Mouse (Mus musculus) embryonic facial prominence, embryonic 13.5 days (tissue): ENCODE data around the gene Rccd1. TPM values are rescaled to one million over a fixed set of nuclear protein-coding genes. Genes with fewer than 3 reads are reported as not detected.

Source experiments
- ATAC-seq: fragments of 200-750 bp; cut with Nextera tagmentation; 2 replicates; pipeline ENCODE4 v1.8.0; 2017; ENCODE audit warnings: low read depth; ENCODE audit not compliant: insufficient number of reproducible peaks, insufficient read depth, low FRiP score, low TSS enrichment
- H3K27ac ChIP-seq: fragments of 300-500 bp; sonication (generic); 2 replicates; pipeline ENCODE4 v1.5.1; 2015; ENCODE audit warnings: moderate library complexity, mild to moderate bottlenecking, inconsistent platforms
- H3K27me3 ChIP-seq: fragments of 300-500 bp; sonication (generic); 2 replicates; pipeline ENCODE4 v1.6.1; 2015; ENCODE audit warnings: mild to moderate bottlenecking, inconsistent platforms
- H3K36me3 ChIP-seq: fragments of 300-500 bp; sonication (generic); 2 replicates; pipeline ENCODE4 v1.6.1; 2015; ENCODE audit warnings: mild to moderate bottlenecking, inconsistent platforms
- H3K4me1 ChIP-seq: fragments of 300-500 bp; sonication (generic); 2 replicates; pipeline ENCODE4 v1.6.1; 2015; ENCODE audit warnings: inconsistent platforms
- H3K4me2 ChIP-seq: fragments of 300-500 bp; sonication (generic); 2 replicates; pipeline ENCODE4 v1.6.1; 2015; ENCODE audit warnings: moderate library complexity, mild to moderate bottlenecking, inconsistent platforms
- H3K4me3 ChIP-seq: fragments of 300-500 bp; sonication (generic); 2 replicates; pipeline ENCODE4 v1.5.1; 2015; ENCODE audit warnings: mild to moderate bottlenecking, inconsistent platforms
- H3K9ac ChIP-seq: fragments of 300-500 bp; sonication (generic); 2 replicates; pipeline ENCODE4 v1.6.1; 2015; ENCODE audit warnings: mild to moderate bottlenecking, inconsistent platforms
- H3K9me3 ChIP-seq: fragments of 300-500 bp; sonication (generic); 2 replicates; pipeline ENCODE4 v1.6.1; 2016; ENCODE audit warnings: inconsistent platforms
- WGBS: fragments of 180-500 bp; shearing (Covaris S2); methylation state at CpG from one replicate; pipeline ENCODE4 v1.1.7; 2015; ENCODE audit warnings: mixed read lengths; 5-methylcytosine and 5-hydroxymethylcytosine counted together
- polyA plus RNA-seq: library from polyadenylated mRNA; unstranded; fragments of >200 nt; fragmentation: Nextera tagmentation; extraction: Ambion mirVana; gene quantifications from 2 replicates; pipeline ENCODE4 v1.2.1, GENCODE M21; 2015

Gene Rccd1
- polyA plus RNA-seq, 1 experiment from 2014 or later: 15.6 TPM

- no peak overlapping the region for H3K27ac ChIP-seq
- no peaks in the 10 kb centered on the region for H3K9me3 ChIP-seq
- 84% methylated on average over 7 of the region's 7 CpGs for WGBS
- H3K9ac ChIP-seq: no peak overlapping the region
- no peaks in the 10 kb centered on the region for H3K36me3 ChIP-seq
- H3K4me3 ChIP-seq: no peak overlapping the region
- H3K4me2 ChIP-seq: no peak overlapping the region
- H3K27me3 ChIP-seq: peaks cover 21% of the 10 kb centered on the region
- no peak for ATAC-seq
- no peaks in the 10 kb centered on the region for H3K4me1 ChIP-seq
Observed at GRCm38 (mm10) chr7:80252437-80252836, 71.8 kb downstream of the Rccd1 start.

- Histone ChIP-seq H3K9ac (peak overlapping the region; percentile 78; the same call in 1 of the 2 replicates), H3K9me3 (peaks cover 3% of the 10 kb centered on the region; the same call in 1 of the 2 replicates), H3K27ac (no peak overlapping the region), H3K4me2 (peak overlapping the region; percentile 66), H3K4me1 (no peaks in the 10 kb centered on the region), H3K36me3 (no peaks in the 10 kb centered on the region; the same call in 1 of the 2 replicates), H3K4me3 (peak overlapping the region; percentile 65), H3K27me3 (no peaks in the 10 kb centered on the region)
- ATAC-seq: no peak
- 66% methylated on average over 7 of the region's 7 CpGs for WGBS
Observed at GRCm38 (mm10) chr7:80246859-80247258, 77.4 kb downstream of the Rccd1 start.

DNA sequence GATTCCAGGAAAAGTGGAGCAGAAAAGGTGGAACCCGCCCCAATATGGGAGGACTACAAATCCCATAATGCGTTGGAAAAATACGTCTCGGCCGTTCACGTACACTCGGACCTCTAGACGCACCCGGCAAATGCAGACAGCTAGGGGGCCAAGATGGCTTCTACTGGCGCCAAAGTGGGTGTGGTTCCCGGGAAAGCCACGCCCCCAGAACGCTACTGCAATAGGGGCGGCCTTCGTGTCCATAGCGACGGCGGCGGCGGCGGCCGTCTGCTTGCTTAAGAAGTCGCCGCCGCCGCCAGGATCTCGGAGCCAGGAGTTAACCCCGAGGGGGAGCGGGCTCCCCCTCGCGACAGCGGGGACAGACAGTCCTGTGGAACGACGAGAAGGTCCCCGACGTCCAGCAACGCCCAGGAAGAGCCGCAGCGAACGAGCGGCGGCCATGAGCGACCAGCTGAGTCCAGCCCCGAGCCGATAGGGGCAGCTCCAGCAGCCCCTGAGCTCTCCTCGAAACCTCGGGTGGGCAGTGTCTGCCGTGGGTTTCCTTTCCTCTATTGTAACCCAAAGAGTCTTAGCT lies 78.0 kb downstream of the Rccd1 start, which contains the start of gene Ttll13:
TSS of gene Ttll13 (plus strand) at position 229 of the 574 bp plus-strand sequence.
- WGBS: under 1% methylated on average over 48 of the region's 48 CpGs
- no peaks in the 10 kb centered on the region for H3K4me1 ChIP-seq
- H3K27me3 ChIP-seq: no peaks in the 10 kb centered on the region
- peaks cover 3% of the 10 kb centered on the region; the same call in 1 of the 2 replicates for H3K9me3 ChIP-seq
- H3K4me2 ChIP-seq: peak within 1 kb of the TSS; percentile 66
- peak; percentile 94 for ATAC-seq
- peak within 1 kb of the TSS; percentile 65 for H3K4me3 ChIP-seq
- peaks cover 5% of the 10 kb centered on the region; the same call in 1 of the 2 replicates for H3K36me3 ChIP-seq
- peak within 1 kb of the TSS; percentile 78 for H3K9ac ChIP-seq
- H3K27ac ChIP-seq: peak within 1 kb of the TSS; percentile 60

DNA sequence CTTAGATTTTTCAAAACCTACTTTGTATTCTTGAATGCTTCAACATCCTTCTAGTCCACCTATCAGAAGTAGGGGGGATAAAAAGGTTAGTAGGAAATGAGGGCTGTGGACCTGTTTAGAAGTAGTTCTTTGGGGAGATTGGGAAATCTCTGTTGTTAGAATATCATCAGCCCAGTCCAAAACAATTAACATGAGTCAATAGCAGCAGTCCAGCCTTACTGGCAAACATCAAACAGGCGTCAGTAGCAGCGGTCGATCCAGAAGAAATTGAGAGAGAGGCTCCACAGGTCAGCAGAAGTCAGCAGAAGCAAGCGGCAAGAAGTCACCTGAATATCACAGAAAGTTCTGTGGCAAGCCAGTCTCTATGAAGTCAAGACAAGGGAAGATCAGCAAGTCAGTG lies 79.4 kb downstream of the Rccd1 start:
- H3K4me3 ChIP-seq: no peak overlapping the region
- H3K27me3 ChIP-seq: no peaks in the 10 kb centered on the region
- peaks cover 3% of the 10 kb centered on the region; the same call in 1 of the 2 replicates for H3K9me3 ChIP-seq
- H3K36me3 ChIP-seq: peaks cover 14% of the 10 kb centered on the region
- no peak overlapping the region for H3K9ac ChIP-seq
- H3K4me1 ChIP-seq: no peaks in the 10 kb centered on the region
- WGBS: 91% methylated on average over 4 of the region's 4 CpGs
- ATAC-seq: no peak
- no peak overlapping the region for H3K4me2 ChIP-seq
- H3K27ac ChIP-seq: no peak overlapping the region

Other genes with a start within 250 kb of the Rccd1 start
- 514 and 560 TPM in 2 replicates for gene Idh2, start 209.1 kb downstream of the Rccd1 start, polyA plus RNA-seq
- gene Sema4b, start 137.6 kb downstream of the Rccd1 start, polyA plus RNA-seq: 18.6 and 19.8 TPM in 2 replicates
- gene Cib1, start 91.6 kb downstream of the Rccd1 start, polyA plus RNA-seq: 69.9 and 71.1 TPM in 2 replicates
- gene Gdpgp1, start 91.6 kb downstream of the Rccd1 start, polyA plus RNA-seq: 3.8 TPM in 2 replicates
- gene Ttll13, start 78.1 kb downstream of the Rccd1 start, polyA plus RNA-seq: 0.90 and 2.3 TPM in 2 replicates
- 52.2 and 52.5 TPM in 2 replicates for gene Ngrn, start 63.2 kb downstream of the Rccd1 start, polyA plus RNA-seq
- 13.8 and 16.2 TPM in 2 replicates for gene Vps33b, start 54.8 kb downstream of the Rccd1 start, polyA plus RNA-seq
- 121 and 130 TPM in 2 replicates for gene Prc1, start 30.0 kb downstream of the Rccd1 start, polyA plus RNA-seq
- gene Unc45a, start 16.6 kb upstream of the Rccd1 start, polyA plus RNA-seq: 49.0 and 53.1 TPM in 2 replicates
- 21.6 and 29.0 TPM in 2 replicates for gene Hddc3, start 18.6 kb upstream of the Rccd1 start, polyA plus RNA-seq
- 25.3 and 28.7 TPM in 2 replicates for gene Man2a2, start 46.9 kb upstream of the Rccd1 start, polyA plus RNA-seq
- gene Fes, start 63.5 kb upstream of the Rccd1 start, polyA plus RNA-seq: 12.8 and 13.8 TPM in 2 replicates
- gene Furin, start 81.0 kb upstream of the Rccd1 start, polyA plus RNA-seq: 10.9 and 11.0 TPM in 2 replicates
- 27.1 and 28.3 TPM in 2 replicates for gene Blm, start 210.7 kb upstream of the Rccd1 start, polyA plus RNA-seq